ENCODE assay signal across 14 mouse cellular contexts in the genomic region with DNA sequence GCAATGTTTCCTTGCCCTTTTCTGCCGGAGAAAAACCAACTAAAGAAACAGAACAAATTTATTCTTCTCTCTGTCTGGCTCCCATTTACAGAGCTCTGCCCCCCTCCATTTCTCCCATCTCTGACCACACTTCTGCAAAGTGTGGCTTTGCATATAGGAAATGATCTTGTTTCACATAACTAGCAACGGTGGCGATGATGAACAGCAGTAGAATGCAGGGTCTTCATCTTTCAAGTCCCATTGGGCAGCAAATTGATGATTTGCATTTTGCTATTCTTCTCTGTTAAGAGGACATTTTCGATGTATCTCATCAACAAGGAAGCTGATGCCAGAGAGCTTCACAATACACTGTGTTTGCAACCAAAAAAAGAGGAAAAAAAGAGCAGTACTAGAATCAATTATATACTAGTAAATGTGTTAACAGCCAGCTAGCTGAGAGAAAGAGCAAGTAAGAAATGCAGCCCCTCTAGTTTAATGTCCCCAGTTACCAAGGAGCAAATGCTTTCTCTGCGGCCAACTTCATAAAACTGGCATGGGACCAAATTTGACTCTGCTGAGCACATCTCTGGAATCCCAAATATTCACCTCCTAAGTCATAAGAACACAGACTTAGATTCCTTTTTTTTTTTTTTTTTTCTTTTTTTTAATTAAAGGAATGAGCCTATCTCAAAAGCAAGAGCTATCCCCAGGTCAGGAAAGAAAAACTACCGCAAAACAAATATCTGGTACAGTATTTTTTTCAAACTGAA. TPM values are rescaled to one million over a fixed set of nuclear protein-coding genes. Genes with fewer than 3 reads are reported as not detected.
DNase-seq lines count a peak whose midpoint lies in the region; ATAC-seq and TF ChIP-seq lines count a peak whose summit lies in the region.
"Had no signal": no experiment of that assay in that cellular context is flagged by ENCODE, and none has a peak within 500 bp of the region (broad histone marks: within the 10 kb centered on the region; RNA-seq: fewer than 3 reads in every experiment).

No protein-coding gene starts in this region.

- no peak for ATAC-seq in heart, embryonic 14.5 days (ENCODE audit: insufficient number of reproducible peaks, insufficient read depth, low FRiP score, low read depth)
- ATAC-seq in lung, embryonic 15.5 days (ENCODE audit: borderline replicate concordance, extremely low read depth, low FRiP score, low TSS enrichment): peak; percentile 50; the same call in 1 of the 2 replicates
- ATAC-seq: forebrain, embryonic 16.5 days had no signal

- DNase-seq in heart, adult 9 months (ENCODE audit: low spot score in 2 of 2): no peak
- DNase-seq in lung, postnatal 36 days: no peak
- peak; percentile 9 for DNase-seq in CD4-positive helper T cell, adult 2 months (ENCODE audit: low read depth, low spot score)
- peak; percentile 59 for DNase-seq in kidney, postnatal 14 days
- DNase-seq in testis, postnatal 10 days (ENCODE audit: low spot score): no peak
- DNase-seq in gastrocnemius, adult 2 months: no peak
- DNase-seq: adrenal gland, postnatal 14 days; cerebellum, postnatal 36 days; gastrocnemius, postnatal 25 days had no signal

- intact Hi-C loops in gastrocnemius, adult 2 months (cut with DNase I): no loop called here

- H3K4me2 ChIP-seq in heart, embryonic 14.5 days (ENCODE audit: low read length): no peak overlapping the region
- no peak overlapping the region for H3K4me2 ChIP-seq in lung, embryonic 15.5 days

- peaks cover 11% of the 10 kb centered on the region for H3K36me3 ChIP-seq in heart, embryonic 14.5 days (ENCODE audit: control insufficient read depth, insufficient read depth, low read length)
- peaks cover 2% of the 10 kb centered on the region; the same call in 1 of the 2 replicates for H3K36me3 ChIP-seq in lung, embryonic 15.5 days

- peak overlapping the region; percentile 35 to 51 for H3K27ac ChIP-seq in heart, embryonic 14.5 days (replicated peaks in 1 of 2; ENCODE audit: control insufficient read depth in 1 of 2, insufficient read depth in 1 of 2, low read depth in 2 of 2, low read length in 2 of 2)
- no peak overlapping the region for H3K27ac ChIP-seq in lung, embryonic 15.5 days
- no peak overlapping the region for H3K27ac ChIP-seq in gastrocnemius, adult 2 months
- H3K27ac ChIP-seq: midbrain, embryonic 10.5 days; stomach, postnatal 0 days had no signal

- H3K27me3 ChIP-seq in heart, embryonic 14.5 days (ENCODE audit: control insufficient read depth, insufficient read depth, low read length): no peaks in the 10 kb centered on the region
- H3K27me3 ChIP-seq in lung, embryonic 15.5 days: no peaks in the 10 kb centered on the region

- H3K4me3 ChIP-seq in heart, embryonic 14.5 days (ENCODE audit: control insufficient read depth in 1 of 2, insufficient read depth in 1 of 2, low read depth in 1 of 2, low read length in 2 of 2): no peak overlapping the region
- no peak overlapping the region for H3K4me3 ChIP-seq in lung, embryonic 15.5 days
- H3K4me3 ChIP-seq in gastrocnemius, adult 2 months: no peak overlapping the region
- H3K4me3 ChIP-seq: midbrain, embryonic 10.5 days had no signal

- H3K9me3 ChIP-seq in heart, embryonic 14.5 days (ENCODE audit: control insufficient read depth, low read length): no peaks in the 10 kb centered on the region
- H3K9me3 ChIP-seq in lung, embryonic 15.5 days: no peaks in the 10 kb centered on the region
- H3K9me3 ChIP-seq: midbrain, embryonic 10.5 days had no signal

- peak overlapping the region; percentile 32; the same call in 1 of the 2 replicates for H3K9ac ChIP-seq in heart, embryonic 14.5 days (ENCODE audit: low read length)
- no peak overlapping the region for H3K9ac ChIP-seq in lung, embryonic 15.5 days

- 60% methylated on average over 6 of the region's 6 CpGs for WGBS in heart, embryonic 14.5 days
- 32% methylated on average over 6 of the region's 6 CpGs for WGBS in lung, embryonic 15.5 days

- no peak for TF ChIP-seq CTCF in gastrocnemius, adult 2 months (IDR thresholded peaks at IDR 0.05)

- H3K4me1 ChIP-seq in heart, embryonic 14.5 days (ENCODE audit: control insufficient read depth in 2 of 2, insufficient read depth in 2 of 2, low read length in 2 of 2): peaks cover 20 to 25% of the 10 kb centered on the region in 2 experiments
- peaks cover 23% of the 10 kb centered on the region for H3K4me1 ChIP-seq in lung, embryonic 15.5 days
- H3K4me1 ChIP-seq: midbrain, embryonic 10.5 days had no signal

RNA-seq across cellular contexts. Expression of gene Lbh, which starts 29.2 kb away (rescaled TPM):
- 28.8 and 36.2 TPM in 2 replicates for polyA plus RNA-seq in heart, embryonic 14.5 days (2014; fragmentation: Nextera tagmentation; extraction: Ambion mirVana)
- 8.1 and 9.0 TPM in 2 replicates for polyA plus RNA-seq in lung, embryonic 15.5 days (2015; fragmentation: Nextera tagmentation; extraction: Ambion mirVana)
- 1 to 10 TPM; 5.5 to 8.3 TPM for total RNA-seq in gastrocnemius, adult 2 months (2021)

Comparison
In these comparisons a context has a peak if more than half of its experiments do, and no peak if none do; other contexts are left out.
1. H3K27ac ChIP-seq: peak in heart, embryonic 14.5 days (2 of 2); none in lung, embryonic 15.5 days (single experiment) and gastrocnemius, adult 2 months (single experiment).
2. DNase-seq: peak in CD4-positive helper T cell, adult 2 months (single experiment) and kidney, postnatal 14 days (single experiment); none in heart, adult 9 months (0 of 2), lung, postnatal 36 days (single experiment), testis, postnatal 10 days (single experiment) and gastrocnemius, adult 2 months (single experiment).